Mouse (Mus musculus) limb, embryonic 13.5 days (tissue): ENCODE results near the gene Zfp740. TPM values are rescaled to one million over a fixed set of nuclear protein-coding genes. Genes with fewer than 3 reads are reported as not detected.

Experiments used
- ATAC-seq: fragments of 200-750 bp; cut with Nextera tagmentation; 2 replicates; pipeline ENCODE4 v1.8.0; 2017; ENCODE audit warnings: low read depth, moderate number of reproducible peaks, moderate TSS enrichment; ENCODE audit not compliant: low FRiP score
- H3K27ac ChIP-seq: fragments of 300-500 bp; sonication (generic); 2 replicates; pipeline ENCODE4 v1.5.1; 2015; ENCODE audit warnings: inconsistent platforms, mild to moderate bottlenecking, moderate library complexity
- H3K27me3 ChIP-seq: fragments of 300-500 bp; sonication (generic); 2 replicates; pipeline ENCODE4 v1.6.1; 2015; ENCODE audit warnings: mild to moderate bottlenecking, inconsistent platforms
- H3K36me3 ChIP-seq: fragments of 300-500 bp; sonication (generic); 2 replicates; pipeline ENCODE4 v1.6.1; 2015; ENCODE audit warnings: inconsistent platforms, mild to moderate bottlenecking, moderate library complexity
- H3K4me1 ChIP-seq: fragments of 300-500 bp; sonication (generic); 2 replicates; pipeline ENCODE4 v1.6.1; 2015; ENCODE audit warnings: inconsistent platforms
- H3K4me2 ChIP-seq: fragments of 300-500 bp; sonication (generic); replicated peaks from 2 replicates; pipeline ENCODE4 v1.6.1; 2015; ENCODE audit warnings: inconsistent platforms, mild to moderate bottlenecking, moderate library complexity
- H3K4me3 ChIP-seq: fragments of 300-500 bp; sonication (generic); 2 replicates; pipeline ENCODE4 v1.5.1; 2015; ENCODE audit warnings: moderate library complexity, mild to moderate bottlenecking, inconsistent platforms
- H3K9ac ChIP-seq: fragments of 300-500 bp; sonication (generic); 2 replicates; pipeline ENCODE4 v1.6.1; 2015; ENCODE audit warnings: mild to moderate bottlenecking, inconsistent platforms
- H3K9me3 ChIP-seq: fragments of 300-500 bp; sonication (generic); 2 replicates; pipeline ENCODE4 v1.6.1; 2016; ENCODE audit warnings: inconsistent platforms
- WGBS: fragments of 180-500 bp; shearing (Covaris S2); methylation state at CpG from one replicate; pipeline ENCODE4 v1.1.7; 2015; 5-methylcytosine and 5-hydroxymethylcytosine counted together
- polyA plus RNA-seq: library from polyadenylated mRNA; unstranded; fragments of >200 nt; fragmentation: Nextera tagmentation; extraction: Ambion mirVana; gene quantifications from 2 replicates; pipeline ENCODE4 v1.2.1, GENCODE M21; 2015

Gene Zfp740
- polyA plus RNA-seq, 1 experiment from 2014 or later, result 82.6 TPM

DNA sequence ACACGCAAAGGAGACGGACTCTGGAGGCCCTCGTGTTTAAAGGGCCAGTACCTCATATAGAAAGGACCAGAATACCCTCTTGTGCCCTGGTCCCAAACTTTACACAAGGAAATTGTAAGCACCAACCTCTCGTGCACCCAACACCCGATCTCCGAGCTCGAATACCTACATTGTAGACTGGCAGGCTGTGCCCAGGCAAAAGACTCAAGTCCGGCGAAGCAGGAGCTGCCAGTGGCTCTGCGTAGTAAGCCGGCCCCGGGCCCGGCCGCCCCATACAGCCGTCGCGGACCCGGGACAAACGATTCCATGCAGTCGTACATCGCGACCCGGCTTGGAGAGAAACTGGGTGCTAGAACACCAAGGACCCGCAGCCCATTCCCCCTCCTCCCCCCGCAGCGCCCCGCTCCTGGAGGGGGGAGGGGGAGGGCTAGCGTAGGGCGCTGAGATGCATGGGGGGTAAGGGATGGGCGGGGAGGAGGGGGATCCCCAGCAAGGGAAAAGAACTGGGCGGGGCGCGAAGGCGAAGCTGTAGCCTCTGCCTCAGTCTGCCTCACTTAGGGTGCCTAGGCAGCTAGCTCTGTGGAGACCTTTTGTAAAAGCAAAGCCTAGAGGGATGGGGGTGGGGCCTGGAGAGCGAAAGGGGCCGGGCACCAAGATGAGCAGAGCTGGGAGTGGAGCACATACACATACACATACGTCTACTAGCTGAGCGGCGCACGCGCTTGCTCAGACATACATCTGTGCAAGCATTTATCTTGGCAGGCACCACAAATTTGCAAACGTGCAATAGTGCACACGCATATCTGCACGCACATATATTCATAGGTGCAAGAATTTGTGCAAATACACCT lies 43.1 kb downstream of the Zfp740 start:
- Histone ChIP-seq H3K9ac (peak overlapping the region; percentile 71), H3K27me3 (no peaks in the 10 kb centered on the region), H3K9me3 (no peaks in the 10 kb centered on the region), H3K4me3 (peak overlapping the region; percentile 64), H3K4me2 (peak overlapping the region; percentile 93), H3K36me3 (peaks cover 34% of the 10 kb centered on the region), H3K4me1 (peaks cover 76% of the 10 kb centered on the region), H3K27ac (peak overlapping the region; percentile 99)
- under 1% methylated on average over 41 of the region's 44 CpGs for WGBS
- peak; percentile 50; the same call in 1 of the 2 replicates for ATAC-seq

DNA sequence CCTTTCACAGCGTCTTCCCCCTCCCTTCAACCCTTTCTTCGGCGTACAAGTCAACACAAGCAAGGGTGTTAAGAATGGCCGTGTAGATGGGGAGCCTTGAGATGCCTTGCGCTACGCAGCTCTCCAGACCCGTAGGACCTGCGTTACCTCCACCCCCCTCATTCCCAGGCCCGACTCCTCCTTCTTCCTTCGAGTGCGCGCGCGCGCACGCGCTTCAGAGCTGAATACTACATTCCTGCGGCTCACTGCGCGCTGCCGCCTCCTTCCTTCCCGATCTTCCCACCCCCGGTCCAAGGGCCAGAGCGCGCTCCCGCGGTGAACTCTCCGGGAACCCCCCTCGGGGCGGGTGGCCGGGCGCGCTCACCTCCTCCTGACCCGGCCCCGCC lies 43.8 kb downstream of the Zfp740 start:
- H3K27ac ChIP-seq, result peak overlapping the region; percentile 99
- peak overlapping the region; percentile 64 for H3K4me3 ChIP-seq
- H3K9ac ChIP-seq, result peak overlapping the region; percentile 71
- ATAC-seq, result peak; percentile 54
- H3K4me1 ChIP-seq, result peaks cover 81% of the 10 kb centered on the region
- no peaks in the 10 kb centered on the region for H3K27me3 ChIP-seq
- WGBS, result under 1% methylated on average over 29 of the region's 35 CpGs
- no peaks in the 10 kb centered on the region for H3K9me3 ChIP-seq
- H3K4me2 ChIP-seq, result peak overlapping the region; percentile 93
- peaks cover 34% of the 10 kb centered on the region for H3K36me3 ChIP-seq

DNA sequence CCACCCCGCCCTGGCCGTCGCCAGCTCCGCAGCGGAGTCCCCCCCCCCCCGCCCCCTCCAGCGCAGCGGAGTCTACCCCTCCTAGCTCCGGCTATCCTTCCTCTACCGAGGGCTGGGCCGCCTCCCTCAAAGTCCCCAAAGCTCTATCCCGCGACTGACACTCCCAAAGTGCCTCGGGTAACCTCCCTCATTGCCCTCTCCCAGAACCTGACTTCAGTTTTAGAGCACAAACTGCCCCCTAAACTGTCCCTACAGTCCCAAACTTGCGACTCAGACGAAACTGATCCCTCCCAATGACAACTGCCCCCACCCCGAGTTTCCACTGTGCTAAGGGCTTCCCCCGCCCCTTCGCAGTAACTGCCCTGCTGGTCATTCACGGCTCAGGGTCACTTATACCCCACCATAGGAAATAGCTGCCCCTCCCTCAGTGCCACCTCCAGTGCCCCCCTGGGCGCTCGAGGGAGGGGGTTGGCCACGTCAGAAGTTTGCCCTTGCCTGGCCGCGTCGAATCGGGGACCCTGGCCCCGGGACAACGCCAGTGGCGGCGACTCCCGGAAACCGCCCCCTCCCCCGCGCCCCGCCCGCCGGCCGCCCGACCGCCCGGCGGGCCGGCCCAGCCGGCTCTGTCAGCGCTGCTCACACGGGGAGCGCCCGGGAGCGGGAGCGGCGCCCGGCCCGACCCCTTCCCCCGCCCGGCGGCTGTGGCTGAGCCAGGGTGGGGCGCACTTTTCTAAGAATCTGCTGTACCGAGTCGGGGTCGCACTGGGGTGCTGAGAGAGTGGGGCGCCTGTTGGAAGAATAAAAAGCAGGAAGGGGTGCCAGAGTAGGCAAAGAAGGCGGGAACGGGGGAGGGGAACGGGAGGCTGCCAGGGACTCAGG lies 44.4 kb downstream of the Zfp740 start:
- 1% methylated on average over 48 of the region's 65 CpGs for WGBS
- Histone ChIP-seq H3K4me2 (peak overlapping the region; percentile 93), H3K9me3 (no peaks in the 10 kb centered on the region), H3K4me3 (peak overlapping the region; percentile 64), H3K9ac (peak overlapping the region; percentile 71), H3K36me3 (peaks cover 34% of the 10 kb centered on the region), H3K27ac (peak overlapping the region; percentile 99), H3K27me3 (no peaks in the 10 kb centered on the region), H3K4me1 (peaks cover 81% of the 10 kb centered on the region)
- peak; percentile 26 for ATAC-seq

DNA sequence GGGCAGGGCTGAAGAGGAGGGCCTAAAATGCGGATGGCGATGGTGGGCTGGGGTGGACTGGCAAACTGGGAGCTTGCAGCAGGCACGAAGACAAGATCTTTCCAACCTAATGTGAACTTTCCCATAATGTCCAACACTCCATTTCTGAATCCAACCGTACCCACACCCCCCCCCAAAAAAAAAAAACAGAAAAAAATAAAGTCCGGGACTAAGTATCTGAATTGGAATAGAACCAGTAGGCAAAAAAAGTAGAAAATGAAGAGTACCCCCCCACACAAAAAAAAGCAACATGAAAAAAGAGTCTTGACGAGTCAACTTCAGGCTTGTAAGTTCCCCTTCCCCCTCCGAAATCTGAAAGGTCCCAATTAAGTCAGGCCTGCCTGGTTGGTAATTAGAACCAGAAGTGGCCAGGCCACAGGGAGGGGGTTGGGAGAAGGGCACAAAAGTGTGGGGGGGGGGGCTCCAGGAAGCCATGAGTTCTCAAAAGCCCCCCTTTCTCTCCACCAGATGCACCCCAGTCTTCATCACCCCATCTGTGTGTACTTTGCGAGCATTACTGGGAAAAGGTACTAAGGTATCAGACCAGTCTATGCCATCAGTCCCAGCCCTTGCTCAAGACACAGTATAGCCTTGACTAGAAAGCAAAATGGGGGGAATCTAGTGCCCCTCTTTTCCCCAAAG lies 45.2 kb downstream of the Zfp740 start:
- H3K4me1 ChIP-seq, result peaks cover 80% of the 10 kb centered on the region
- WGBS, result 1% methylated on average over 8 of the region's 8 CpGs
- ATAC-seq, result 0 out of 2 replicates have a peak, but pooled peaks have one; percentile 0

DNA sequence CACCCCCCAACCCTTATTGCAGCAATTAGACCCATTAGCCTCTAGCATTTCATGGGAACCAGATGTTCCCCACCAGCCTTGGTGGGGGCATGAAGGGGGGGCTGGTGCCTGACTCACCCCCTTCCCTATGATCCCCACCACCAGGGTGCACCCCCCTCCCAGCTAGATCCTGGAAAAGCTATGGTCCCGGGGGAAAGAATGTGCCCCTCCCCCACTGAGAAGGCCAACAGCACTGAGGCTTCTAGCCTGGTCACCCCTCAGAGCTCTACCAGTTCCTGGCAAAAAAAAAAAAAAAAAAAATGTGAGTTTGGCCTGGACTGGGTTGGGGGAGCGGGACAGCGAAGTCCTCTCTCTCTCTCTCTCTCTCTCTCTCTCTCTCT lies 45.8 kb downstream of the Zfp740 start:
- peak; percentile 21; the same call in 1 of the 2 replicates for ATAC-seq
- peak overlapping the region; percentile 64 for H3K4me3 ChIP-seq
- H3K4me1 ChIP-seq, result peaks cover 80% of the 10 kb centered on the region
- H3K9ac ChIP-seq, result peak overlapping the region; percentile 71
- peaks cover 41% of the 10 kb centered on the region for H3K36me3 ChIP-seq
- peak overlapping the region; percentile 93 for H3K4me2 ChIP-seq
- H3K9me3 ChIP-seq, result no peaks in the 10 kb centered on the region
- WGBS, result 4% methylated on average over 3 of the region's 3 CpGs
- no peaks in the 10 kb centered on the region for H3K27me3 ChIP-seq
- peak overlapping the region; percentile 99 for H3K27ac ChIP-seq

More for the DNA sequence above, 45.2 kb downstream of the Zfp740 start:
- Histone ChIP-seq H3K9ac (peak overlapping the region; percentile 71), H3K4me3 (peak overlapping the region; percentile 64), H3K36me3 (peaks cover 36% of the 10 kb centered on the region), H3K4me2 (peak overlapping the region; percentile 93), H3K9me3 (no peaks in the 10 kb centered on the region), H3K27ac (peak overlapping the region; percentile 99), H3K27me3 (no peaks in the 10 kb centered on the region)

DNA sequence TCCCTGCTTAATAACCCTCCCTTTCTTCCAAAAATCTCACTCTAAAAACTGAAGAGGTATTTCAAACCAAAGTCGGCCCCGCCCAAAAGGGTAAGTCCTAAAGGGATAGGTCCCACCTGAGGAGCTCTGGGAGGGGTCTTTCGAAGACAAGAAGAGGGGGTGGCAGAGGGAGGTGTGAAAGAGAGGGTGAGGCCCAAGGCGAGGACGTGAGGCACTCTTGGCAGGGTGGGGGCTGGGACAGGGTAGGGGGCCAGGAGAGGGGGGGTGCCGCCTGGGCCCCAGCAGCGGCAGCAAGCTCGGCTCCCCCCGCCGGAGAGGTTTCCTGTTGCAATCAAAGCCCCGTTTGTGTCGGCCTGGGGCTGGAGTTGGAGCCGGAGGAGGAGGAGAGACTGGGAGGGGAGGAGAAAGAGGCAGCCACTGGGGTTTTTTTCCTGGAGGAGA lies 46.2 kb downstream of the Zfp740 start:
- ATAC-seq, result peak; percentile 38
- peaks cover 46% of the 10 kb centered on the region for H3K36me3 ChIP-seq
- peak overlapping the region; percentile 71 for H3K9ac ChIP-seq
- no peaks in the 10 kb centered on the region for H3K9me3 ChIP-seq
- peak overlapping the region; percentile 64 for H3K4me3 ChIP-seq
- H3K27me3 ChIP-seq, result no peaks in the 10 kb centered on the region
- H3K4me2 ChIP-seq, result peak overlapping the region; percentile 93
- under 1% methylated on average over 13 of the region's 13 CpGs for WGBS
- peaks cover 80% of the 10 kb centered on the region for H3K4me1 ChIP-seq
- peak overlapping the region; percentile 99 for H3K27ac ChIP-seq

DNA sequence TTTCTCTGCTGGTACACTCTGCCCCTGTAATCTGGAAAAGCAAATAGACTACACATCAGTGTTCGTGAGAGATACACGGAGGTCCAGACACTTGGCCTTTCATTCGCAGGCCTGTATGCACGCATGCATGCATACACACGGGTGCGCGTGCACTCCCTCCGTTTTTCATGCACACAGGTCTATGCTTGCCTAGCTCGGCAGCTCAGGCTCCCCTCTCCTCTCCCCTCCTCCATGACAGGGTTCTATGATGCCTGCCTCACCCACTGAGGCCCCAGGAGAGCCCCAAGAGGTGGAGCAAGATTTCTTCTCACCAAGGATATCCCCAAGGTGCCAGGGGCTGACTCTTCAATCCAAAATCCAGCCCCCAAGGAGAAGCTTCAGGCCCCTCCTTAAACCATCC lies 46.9 kb downstream of the Zfp740 start:
- Histone ChIP-seq H3K36me3 (peaks cover 49% of the 10 kb centered on the region), H3K4me2 (peak overlapping the region; percentile 93), H3K4me1 (peaks cover 80% of the 10 kb centered on the region), H3K27me3 (no peaks in the 10 kb centered on the region), H3K9ac (peak overlapping the region; percentile 71), H3K4me3 (peak overlapping the region; percentile 64), H3K27ac (peak overlapping the region; percentile 99), H3K9me3 (no peaks in the 10 kb centered on the region)
- 22% methylated on average over 9 of the region's 9 CpGs for WGBS
- ATAC-seq, result no peak

DNA sequence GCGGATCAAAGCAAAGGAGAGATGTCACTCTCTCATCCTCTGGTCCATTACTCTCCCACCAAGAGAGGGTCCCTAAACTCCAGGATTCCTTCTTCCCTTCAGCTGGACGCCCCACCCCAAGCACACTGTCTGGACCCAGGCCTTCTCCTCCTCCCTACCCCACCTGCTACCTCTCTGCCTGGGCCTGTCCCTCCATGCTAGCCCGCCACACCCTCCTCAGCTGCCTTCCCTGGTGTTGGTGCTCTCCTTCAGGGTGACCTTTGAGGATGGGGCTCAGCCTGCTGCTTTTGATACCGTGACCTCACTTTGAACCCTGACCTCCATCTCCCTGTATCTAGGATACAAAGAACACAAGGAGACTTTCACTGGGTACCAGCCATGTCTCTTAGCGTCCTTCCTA lies 47.5 kb downstream of the Zfp740 start:
- Histone ChIP-seq H3K4me2 (peak overlapping the region; percentile 93), H3K27ac (peak overlapping the region; percentile 99), H3K4me1 (peaks cover 80% of the 10 kb centered on the region), H3K9me3 (no peaks in the 10 kb centered on the region), H3K27me3 (no peaks in the 10 kb centered on the region), H3K9ac (peak overlapping the region; percentile 71), H3K4me3 (peak overlapping the region; percentile 64), H3K36me3 (peaks cover 52% of the 10 kb centered on the region)
- ATAC-seq, result no peak
- 57% methylated on average over 5 of the region's 5 CpGs for WGBS

DNA sequence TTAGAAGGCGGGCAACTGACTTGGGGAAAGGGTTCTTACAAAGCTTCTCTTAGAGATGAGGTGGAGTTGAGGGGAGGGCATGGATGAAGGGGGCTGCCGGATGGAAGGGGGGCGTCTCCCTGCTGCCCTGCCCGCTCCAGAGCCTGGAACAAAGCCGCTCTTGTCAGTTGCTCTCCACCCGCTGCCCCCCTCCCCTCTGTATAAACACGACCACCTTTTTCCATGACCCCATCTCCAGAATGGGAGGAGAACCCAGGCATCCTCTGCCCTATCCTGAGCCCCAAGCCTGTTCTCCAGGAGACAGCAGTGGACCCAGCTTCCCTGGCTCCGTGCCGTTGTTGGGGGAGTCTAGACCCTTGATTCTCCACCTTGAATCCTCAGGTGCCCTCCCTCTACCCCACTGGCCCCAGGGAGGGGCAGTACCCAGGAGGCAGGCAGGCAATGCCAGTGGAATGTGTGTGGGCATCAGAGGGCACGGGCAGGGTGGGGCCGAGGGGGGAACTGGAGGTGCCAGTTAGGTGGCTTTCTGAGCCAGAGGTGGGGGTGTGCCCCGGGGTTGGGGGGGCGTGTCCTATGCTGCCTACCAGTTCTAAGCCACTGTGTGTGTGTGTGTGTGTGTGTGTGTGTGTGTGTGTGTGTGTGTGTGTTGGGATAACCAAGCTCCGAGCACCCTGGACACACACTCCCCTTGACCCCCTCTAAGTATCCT lies 52.7 kb downstream of the Zfp740 start:
- Histone ChIP-seq H3K4me3 (peak overlapping the region; percentile 87), H3K27me3 (no peaks in the 10 kb centered on the region), H3K36me3 (peaks cover 42% of the 10 kb centered on the region), H3K4me2 (peak overlapping the region; percentile 91), H3K9me3 (no peaks in the 10 kb centered on the region), H3K27ac (peak overlapping the region; percentile 100), H3K9ac (peak overlapping the region; percentile 97), H3K4me1 (peaks cover 84% of the 10 kb centered on the region)
- ATAC-seq, result peak; percentile 30
- WGBS, result 24% methylated on average over 13 of the region's 14 CpGs

DNA sequence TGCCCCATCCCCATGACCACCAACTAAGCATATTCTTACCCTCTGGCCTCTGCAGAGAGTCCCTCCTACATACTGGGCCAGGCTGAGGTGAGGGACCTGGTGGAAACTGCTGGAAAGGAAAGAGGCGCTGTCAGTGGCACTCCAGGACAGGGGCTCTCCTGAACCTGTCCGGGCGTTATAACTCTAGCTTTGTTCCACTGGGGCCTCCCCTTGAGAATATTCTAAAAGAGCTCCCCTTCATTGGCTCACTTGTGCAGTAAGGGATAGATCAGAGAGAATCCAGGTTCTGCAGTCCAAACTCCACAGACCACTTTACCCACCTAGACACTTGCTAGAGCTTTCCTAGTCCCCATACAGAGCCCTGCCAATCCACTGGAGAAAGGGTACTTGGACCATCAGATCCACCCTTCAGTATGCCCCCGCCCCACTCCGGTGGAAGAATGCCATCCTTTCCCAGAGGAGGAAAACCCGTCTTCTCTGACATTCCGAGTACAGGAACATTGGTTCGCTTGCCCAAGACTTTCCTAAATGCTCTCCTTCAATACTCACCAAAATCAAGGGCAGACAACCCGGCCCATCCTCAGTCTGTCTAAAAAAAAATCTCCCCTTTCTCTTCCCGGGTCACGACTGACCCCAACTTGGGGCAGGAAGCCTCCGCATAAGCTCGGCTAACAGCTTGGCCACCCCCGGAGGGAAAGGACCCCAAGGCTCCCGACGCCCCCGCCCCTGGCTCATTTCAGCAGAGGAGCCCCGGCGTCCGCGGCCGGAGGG lies 53.6 kb downstream of the Zfp740 start:
- peak overlapping the region; percentile 87 for H3K4me3 ChIP-seq
- peak overlapping the region; percentile 97 for H3K9ac ChIP-seq
- H3K4me1 ChIP-seq, result peaks cover 78% of the 10 kb centered on the region
- H3K4me2 ChIP-seq, result peak overlapping the region; percentile 91
- H3K27ac ChIP-seq, result peak overlapping the region; percentile 100
- no peaks in the 10 kb centered on the region for H3K27me3 ChIP-seq
- H3K9me3 ChIP-seq, result no peaks in the 10 kb centered on the region
- WGBS, result 4% methylated on average over 22 of the region's 22 CpGs
- no peak for ATAC-seq
- H3K36me3 ChIP-seq, result peaks cover 33% of the 10 kb centered on the region
